Mouse (Mus musculus) heart, embryonic 10.5 days (tissue): ENCODE results near the gene Mast4. TPM values are rescaled to one million over a fixed set of nuclear protein-coding genes. Genes with fewer than 3 reads are reported as not detected.

Experiments used
- DNase-seq: peaks from one replicate; pipeline ENCODE4 v3.0.0-alpha.2; 2017; ENCODE audit warnings: low spot score
- H3K27ac ChIP-seq: fragments of 300-500 bp; sonication (generic); 2 replicates; pipeline ENCODE4 v1.5.1; 2016; ENCODE audit warnings: mild to moderate bottlenecking
- H3K27me3 ChIP-seq: fragments of 300-500 bp; sonication (generic); 2 replicates; pipeline ENCODE4 v1.6.1; 2016; ENCODE audit warnings: mild to moderate bottlenecking; ENCODE audit not compliant: poor library complexity, insufficient read depth, severe bottlenecking
- H3K36me3 ChIP-seq: fragments of 300-500 bp; sonication (generic); 2 replicates; pipeline ENCODE4 v1.6.1; 2016; ENCODE audit warnings: mild to moderate bottlenecking, moderate library complexity
- H3K4me1 ChIP-seq: fragments of 300-500 bp; sonication (generic); 2 replicates; pipeline ENCODE4 v1.6.1; 2016; ENCODE audit warnings: mild to moderate bottlenecking
- H3K4me3 ChIP-seq: fragments of 300-500 bp; sonication (generic); 2 replicates; pipeline ENCODE4 v1.5.1; 2016; ENCODE audit warnings: mild to moderate bottlenecking, moderate library complexity
- H3K9me3 ChIP-seq: fragments of 300-500 bp; sonication (generic); 2 replicates; pipeline ENCODE4 v1.6.1; 2016; ENCODE audit warnings: mild to moderate bottlenecking, moderate library complexity
- WGBS: fragments of 180-500 bp; shearing (Covaris S2); methylation state at CpG from one replicate; pipeline ENCODE4 v1.1.7; 2016; 5-methylcytosine and 5-hydroxymethylcytosine counted together
- polyA plus RNA-seq: library from polyadenylated mRNA; unstranded; fragments of >200 nt; fragmentation: Nextera tagmentation; extraction: Ambion mirVana; gene quantifications from 2 replicates; pipeline ENCODE4 v1.2.1, GENCODE M21; 2016

Gene Mast4
- polyA plus RNA-seq, 1 experiment from 2014 or later, result 33.2 TPM

DNA sequence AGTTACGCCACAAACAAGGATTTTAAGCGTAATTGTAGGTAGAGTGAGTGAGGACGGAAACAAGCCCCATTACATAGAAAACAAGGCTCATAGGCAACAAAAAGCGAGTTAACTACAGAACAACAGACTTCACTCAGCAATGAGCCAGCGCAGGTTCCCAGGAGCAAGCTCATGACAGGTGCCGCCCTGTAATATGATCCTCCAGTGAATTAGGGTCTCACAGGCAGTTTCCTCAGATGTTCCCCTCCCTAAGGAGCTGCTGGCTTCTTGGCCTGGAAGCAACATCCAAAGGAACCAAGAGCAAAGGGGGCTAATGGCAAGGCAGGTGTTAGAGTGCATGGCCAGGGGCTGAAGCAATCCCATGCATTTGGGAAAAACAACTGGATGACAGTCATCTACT, 31.8 kb downstream of the Mast4 start:
- H3K27me3 ChIP-seq, result no peaks in the 10 kb centered on the region
- DNase-seq, result no peak
- H3K4me1 ChIP-seq, result 0 out of 2 replicates have a peak, but pooled peaks cover 5% of the 10 kb centered on the region
- no peak overlapping the region for H3K27ac ChIP-seq
- H3K36me3 ChIP-seq, result no peaks in the 10 kb centered on the region
- H3K4me3 ChIP-seq, result no peak overlapping the region
- 49% methylated on average over 6 of the region's 6 CpGs for WGBS
- H3K9me3 ChIP-seq, result no peaks in the 10 kb centered on the region

- WGBS, result 86% methylated on average over 2 of the region's 2 CpGs
- no peak overlapping the region for H3K4me3 ChIP-seq
Measured at GRCm38 (mm10) chr13:103302077-103302476, 32.2 kb downstream of the Mast4 start.

GRCm38 (mm10) chr13:103294424-103294823, 39.9 kb downstream of the Mast4 start:
- Histone ChIP-seq H3K9me3 (no peaks in the 10 kb centered on the region), H3K27ac (no peak overlapping the region), H3K36me3 (no peaks in the 10 kb centered on the region), H3K27me3 (no peaks in the 10 kb centered on the region), H3K4me3 (no peak overlapping the region), H3K4me1 (0 out of 2 replicates have a peak, but pooled peaks cover 3% of the 10 kb centered on the region)
- no peak for DNase-seq
- 83% methylated on average over 13 of the region's 13 CpGs for WGBS

More at GRCm38 (mm10) chr13:103302077-103302476, 32.2 kb downstream of the Mast4 start:
- Histone ChIP-seq H3K36me3 (no peaks in the 10 kb centered on the region), H3K9me3 (no peaks in the 10 kb centered on the region), H3K27ac (no peak overlapping the region), H3K4me1 (0 out of 2 replicates have a peak, but pooled peaks cover 5% of the 10 kb centered on the region), H3K27me3 (no peaks in the 10 kb centered on the region)
- DNase-seq, result no peak

GRCm38 (mm10) chr13:103293121-103293520, 41.2 kb downstream of the Mast4 start:
- 90% methylated on average over 1 of the region's 1 CpGs for WGBS
- H3K27me3 ChIP-seq, result no peaks in the 10 kb centered on the region
- 0 out of 2 replicates have a peak, but pooled peaks cover 3% of the 10 kb centered on the region for H3K4me1 ChIP-seq
- no peaks in the 10 kb centered on the region for H3K9me3 ChIP-seq
- no peak for DNase-seq
- no peak overlapping the region for H3K4me3 ChIP-seq
- no peaks in the 10 kb centered on the region for H3K36me3 ChIP-seq
- no peak overlapping the region for H3K27ac ChIP-seq

GRCm38 (mm10) chr13:103291098-103291497, 43.2 kb downstream of the Mast4 start:
- 87% methylated on average over 4 of the region's 4 CpGs for WGBS
- Histone ChIP-seq H3K4me1 (0 out of 2 replicates have a peak, but pooled peaks cover 3% of the 10 kb centered on the region), H3K4me3 (no peak overlapping the region), H3K36me3 (no peaks in the 10 kb centered on the region), H3K27ac (no peak overlapping the region), H3K27me3 (no peaks in the 10 kb centered on the region), H3K9me3 (no peaks in the 10 kb centered on the region)
- DNase-seq, result no peak

GRCm38 (mm10) chr13:103285821-103286220, 48.5 kb downstream of the Mast4 start:
- DNase-seq, result no peak
- no peak overlapping the region for H3K27ac ChIP-seq
- no peaks in the 10 kb centered on the region for H3K9me3 ChIP-seq
- no peaks in the 10 kb centered on the region for H3K27me3 ChIP-seq
- H3K4me1 ChIP-seq, result no peaks in the 10 kb centered on the region
- no peak overlapping the region for H3K4me3 ChIP-seq
- H3K36me3 ChIP-seq, result no peaks in the 10 kb centered on the region
- 86% methylated on average over 5 of the region's 5 CpGs for WGBS

GRCm38 (mm10) chr13:103285036-103285435, 49.3 kb downstream of the Mast4 start:
- Histone ChIP-seq H3K4me3 (no peak overlapping the region), H3K9me3 (no peaks in the 10 kb centered on the region), H3K27ac (no peak overlapping the region), H3K27me3 (no peaks in the 10 kb centered on the region), H3K4me1 (no peaks in the 10 kb centered on the region), H3K36me3 (no peaks in the 10 kb centered on the region)
- 85% methylated on average over 7 of the region's 7 CpGs for WGBS
- no peak for DNase-seq

- DNase-seq, result no peak
- Histone ChIP-seq H3K27ac (peak overlapping the region; percentile 42; the same call in 1 of the 2 replicates), H3K36me3 (no peaks in the 10 kb centered on the region), H3K9me3 (no peaks in the 10 kb centered on the region), H3K4me1 (peaks cover 8% of the 10 kb centered on the region), H3K4me3 (peak overlapping the region; percentile 24; the same call in 1 of the 2 replicates), H3K27me3 (no peaks in the 10 kb centered on the region)
- WGBS, result 30% methylated on average over 9 of the region's 9 CpGs
Measured at GRCm38 (mm10) chr13:103270856-103271391, 63.4 kb downstream of the Mast4 start.

- WGBS, result 81% methylated on average over 3 of the region's 3 CpGs
- H3K4me3 ChIP-seq, result no peak overlapping the region
- H3K9me3 ChIP-seq, result no peaks in the 10 kb centered on the region
- no peaks in the 10 kb centered on the region for H3K27me3 ChIP-seq
- no peaks in the 10 kb centered on the region; the same call in 1 of the 2 replicates for H3K4me1 ChIP-seq
- no peak overlapping the region for H3K27ac ChIP-seq
- no peak for DNase-seq
- H3K36me3 ChIP-seq, result no peaks in the 10 kb centered on the region
Measured at GRCm38 (mm10) chr13:103262707-103263106, 71.6 kb downstream of the Mast4 start.

- DNase-seq, result no peak
- Histone ChIP-seq H3K4me3 (no peak overlapping the region), H3K27me3 (no peaks in the 10 kb centered on the region), H3K27ac (no peak overlapping the region), H3K36me3 (no peaks in the 10 kb centered on the region), H3K9me3 (no peaks in the 10 kb centered on the region), H3K4me1 (no peaks in the 10 kb centered on the region)
- 78% methylated on average over 3 of the region's 3 CpGs for WGBS
Measured at GRCm38 (mm10) chr13:103262061-103262460, 72.2 kb downstream of the Mast4 start.

DNA sequence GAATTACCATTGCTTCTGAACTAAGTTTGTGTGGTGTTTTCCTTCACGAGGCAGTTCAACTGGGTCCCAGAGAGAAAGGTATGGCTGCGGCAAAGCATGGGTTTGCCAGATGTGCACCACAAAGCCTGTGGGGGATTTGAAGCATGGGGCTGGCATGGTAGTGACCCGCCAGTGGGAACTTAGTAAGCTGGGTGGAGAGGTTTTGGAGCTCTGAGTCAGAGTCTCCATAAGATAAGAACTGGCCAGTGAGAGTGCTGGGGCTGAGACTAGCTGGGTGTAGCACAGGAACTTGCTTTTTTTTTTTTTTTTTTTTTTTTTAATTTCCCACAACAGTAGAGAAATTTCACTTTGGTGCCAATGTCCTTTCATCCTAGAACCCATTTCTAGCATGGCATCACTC, 73.9 kb downstream of the Mast4 start:
- WGBS, result 54% methylated on average over 3 of the region's 3 CpGs
- Histone ChIP-seq H3K9me3 (no peaks in the 10 kb centered on the region), H3K4me1 (no peaks in the 10 kb centered on the region), H3K27me3 (no peaks in the 10 kb centered on the region), H3K4me3 (no peak overlapping the region), H3K27ac (no peak overlapping the region), H3K36me3 (no peaks in the 10 kb centered on the region)
- DNase-seq, result no peak

DNA sequence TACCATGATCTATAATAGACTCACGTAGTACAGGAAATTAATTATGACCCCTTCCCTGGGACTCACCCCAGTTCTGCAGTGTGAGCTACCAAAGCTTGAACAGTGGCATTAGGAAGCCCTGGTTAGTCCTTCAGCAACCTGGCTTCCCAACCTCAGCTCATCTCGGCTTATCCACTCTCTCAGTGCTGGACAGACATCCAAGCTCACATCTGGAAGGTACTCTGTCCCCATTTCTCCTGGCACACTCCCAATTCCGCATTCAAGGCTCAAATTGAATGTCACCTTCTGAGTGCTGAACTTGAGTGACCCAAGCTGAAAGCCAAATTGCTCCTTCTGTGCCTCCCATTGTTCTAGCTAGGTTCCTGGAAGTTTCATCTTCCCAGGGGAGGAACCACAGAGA, 76.2 kb downstream of the Mast4 start:
- no peak overlapping the region for H3K27ac ChIP-seq
- H3K4me3 ChIP-seq, result no peak overlapping the region
- no peaks in the 10 kb centered on the region for H3K36me3 ChIP-seq
- no peaks in the 10 kb centered on the region for H3K27me3 ChIP-seq
- no peaks in the 10 kb centered on the region for H3K9me3 ChIP-seq
- no peaks in the 10 kb centered on the region for H3K4me1 ChIP-seq
- DNase-seq, result no peak
- WGBS, result 67% methylated on average over 3 of the region's 3 CpGs

- H3K36me3 ChIP-seq, result no peaks in the 10 kb centered on the region
- H3K4me1 ChIP-seq, result no peaks in the 10 kb centered on the region
- 66% methylated on average over 3 of the region's 3 CpGs for WGBS
- no peak overlapping the region for H3K4me3 ChIP-seq
- H3K27ac ChIP-seq, result no peak overlapping the region
- DNase-seq, result no peak
- no peaks in the 10 kb centered on the region for H3K27me3 ChIP-seq
- H3K9me3 ChIP-seq, result no peaks in the 10 kb centered on the region
Measured at GRCm38 (mm10) chr13:103254861-103255260, 79.4 kb downstream of the Mast4 start.

GRCm38 (mm10) chr13:103253077-103253476, 81.2 kb downstream of the Mast4 start:
- H3K36me3 ChIP-seq, result no peaks in the 10 kb centered on the region
- H3K27me3 ChIP-seq, result no peaks in the 10 kb centered on the region
- no peaks in the 10 kb centered on the region for H3K4me1 ChIP-seq
- H3K27ac ChIP-seq, result no peak overlapping the region
- no peak for DNase-seq
- WGBS, result 89% methylated on average over 6 of the region's 6 CpGs
- H3K4me3 ChIP-seq, result no peak overlapping the region
- no peaks in the 10 kb centered on the region for H3K9me3 ChIP-seq
